Mouse (Mus musculus) heart, embryonic 14.5 days (tissue): Measurements from ENCODE around the gene Oat. TPM values are rescaled to one million over a fixed set of nuclear protein-coding genes. Genes with fewer than 3 reads are reported as not detected.

ENCODE experiments used
- ATAC-seq: fragments of 200-750 bp; cut with Nextera tagmentation; 2 replicates; pipeline ENCODE4 v1.8.0; 2017; ENCODE audit warnings: low read depth, moderate TSS enrichment; ENCODE audit not compliant: insufficient number of reproducible peaks, insufficient read depth, low FRiP score
- H3K27ac ChIP-seq, 2 experiments: fragments of 200-500 bp in 1 of 2; fragments of 300-500 bp in 1 of 2; sonication (generic) in 1 of 2; replicated peaks in 1 of 2; 2 replicates each; pipeline ENCODE4 v1.5.1; 2012 to 2014; ENCODE audit warnings: low read depth in 2 of 2, low read length in 2 of 2, control low read depth in 1 of 2, mild to moderate bottlenecking in 1 of 2, mixed read lengths in 1 of 2; ENCODE audit not compliant: control insufficient read depth in 1 of 2, insufficient read depth in 1 of 2
- H3K27me3 ChIP-seq: fragments of 300-500 bp; sonication (generic); 2 replicates; pipeline ENCODE4 v1.6.1; 2014; ENCODE audit warnings: mild to moderate bottlenecking, low read length, control low read depth; ENCODE audit not compliant: control insufficient read depth, insufficient read depth
- H3K36me3 ChIP-seq: fragments of 300-500 bp; sonication (generic); 2 replicates; pipeline ENCODE4 v1.6.1; 2014; ENCODE audit warnings: mild to moderate bottlenecking, control low read depth, low read length, mixed read lengths; ENCODE audit not compliant: control insufficient read depth, insufficient read depth
- H3K4me1 ChIP-seq, 2 experiments: fragments of 200-500 bp in 1 of 2; fragments of 300-500 bp in 1 of 2; sonication (generic) in 1 of 2; 2 replicates each; pipeline ENCODE4 v1.6.1; 2012 to 2014; ENCODE audit warnings: low read length in 2 of 2, control low read depth in 1 of 2, mixed read lengths in 1 of 2; ENCODE audit not compliant: control insufficient read depth in 2 of 2, insufficient read depth in 2 of 2
- H3K4me2 ChIP-seq: fragments of 300-500 bp; sonication (generic); 2 replicates; pipeline ENCODE4 v1.6.1; 2014; ENCODE audit warnings: mild to moderate bottlenecking, low read length
- H3K4me3 ChIP-seq, 2 experiments: fragments of 200-500 bp in 1 of 2; fragments of 300-500 bp in 1 of 2; sonication (generic) in 1 of 2; 2 replicates each; pipeline ENCODE4 v1.5.1; 2012 to 2014; ENCODE audit warnings: low read length in 2 of 2, mild to moderate bottlenecking in 2 of 2, control low read depth in 1 of 2, low read depth in 1 of 2, moderate library complexity in 1 of 2; ENCODE audit not compliant: control insufficient read depth in 1 of 2, insufficient read depth in 1 of 2
- H3K9ac ChIP-seq: fragments of 300-500 bp; sonication (generic); 2 replicates; pipeline ENCODE4 v1.6.1; 2014; ENCODE audit warnings: mild to moderate bottlenecking, low read length
- H3K9me3 ChIP-seq: fragments of 300-500 bp; sonication (generic); 2 replicates; pipeline ENCODE4 v1.6.1; 2016; ENCODE audit warnings: low read length, control low read depth; ENCODE audit not compliant: control insufficient read depth
- WGBS: fragments of 180-500 bp; shearing (Covaris S2); extraction: QIAGEN DNeasy Blood & Tissue Kit; methylation state at CpG from one replicate; pipeline ENCODE4 v1.1.7; 2014; 5-methylcytosine and 5-hydroxymethylcytosine counted together
- polyA plus RNA-seq: library from polyadenylated mRNA; unstranded; fragments of >200 nt; fragmentation: Nextera tagmentation; extraction: Ambion mirVana; gene quantifications from 2 replicates; pipeline ENCODE4 v1.2.1, GENCODE M21; 2014

Oat gene
- polyA plus RNA-seq, 1 experiment from 2014 or later, result 202 TPM

DNA sequence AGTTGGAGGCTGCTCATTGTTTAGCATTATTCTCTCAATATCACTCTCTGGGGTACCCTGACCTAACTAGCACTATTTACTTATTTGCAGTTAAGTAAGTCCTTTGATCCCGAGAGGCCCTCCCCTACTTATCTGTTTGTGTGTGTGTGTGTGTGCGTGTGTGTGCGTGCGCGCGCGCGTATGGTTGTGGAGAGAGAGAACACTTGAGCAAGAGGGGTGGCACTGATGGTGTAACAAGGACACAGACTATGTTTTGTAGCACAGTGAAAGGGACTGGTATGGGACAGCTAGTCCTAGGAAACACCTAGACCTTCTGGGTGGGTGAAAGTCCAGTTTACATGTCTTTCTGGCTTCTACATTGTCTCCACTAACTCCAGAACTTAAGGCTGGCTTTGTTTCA, 35.3 kb upstream of the Oat start:
- no peaks in the 10 kb centered on the region for H3K9me3 ChIP-seq
- ATAC-seq, result no peak
- H3K4me1 ChIP-seq, result peaks cover 2 to 7% of the 10 kb centered on the region in 2 experiments
- no peaks in the 10 kb centered on the region for H3K36me3 ChIP-seq
- WGBS, result 97% methylated on average over 8 of the region's 8 CpGs
- H3K4me2 ChIP-seq, result no peak overlapping the region
- H3K27ac ChIP-seq, result no peak overlapping the region
- no peak overlapping the region for H3K4me3 ChIP-seq
- H3K27me3 ChIP-seq, result 0 out of 2 replicates have a peak, but pooled peaks cover 2% of the 10 kb centered on the region
- H3K9ac ChIP-seq, result no peak overlapping the region

GRCm38 (mm10) chr7:132610468-132611318, 34.5 kb upstream of the Oat start, which contains the start of gene Lhpp:
Lhpp (plus strand) TSS chr7:132610638.
- H3K27me3 ChIP-seq, result 0 out of 2 replicates have a peak, but pooled peaks cover 2% of the 10 kb centered on the region
- WGBS, result 7% methylated on average over 44 of the region's 44 CpGs

GRCm38 (mm10) chr7:132608316-132609020, 32.3 kb upstream of the Oat start:
- ATAC-seq, result no peak
- peaks cover 0 to 7% of the 10 kb centered on the region in 2 experiments for H3K4me1 ChIP-seq
- peaks cover 7% of the 10 kb centered on the region; the same call in 1 of the 2 replicates for H3K27me3 ChIP-seq
- no peaks in the 10 kb centered on the region for H3K9me3 ChIP-seq
- H3K4me2 ChIP-seq, result no peak overlapping the region
- no peak overlapping the region for H3K9ac ChIP-seq
- WGBS, result 90% methylated on average over 4 of the region's 4 CpGs
- H3K27ac ChIP-seq, result no peak overlapping the region
- H3K4me3 ChIP-seq, result no peak overlapping the region
- no peaks in the 10 kb centered on the region for H3K36me3 ChIP-seq

More at GRCm38 (mm10) chr7:132610468-132611318, 34.5 kb upstream of the Oat start, which contains the start of gene Lhpp:
- Histone ChIP-seq H3K4me3 (peak within 1 kb of the TSS; percentile 58 to 60), H3K27ac (0 out of 4 replicates have a peak within 1 kb of the TSS, but pooled peaks of 1 of the 2 experiments have one; percentile 20), H3K4me2 (peak within 1 kb of the TSS; percentile 66), H3K9ac (peak within 1 kb of the TSS; percentile 58), H3K36me3 (no peaks in the 10 kb centered on the region), H3K4me1 (peaks cover 2 to 7% of the 10 kb centered on the region in 2 experiments), H3K9me3 (no peaks in the 10 kb centered on the region)
- peak; percentile 78 for ATAC-seq

DNA sequence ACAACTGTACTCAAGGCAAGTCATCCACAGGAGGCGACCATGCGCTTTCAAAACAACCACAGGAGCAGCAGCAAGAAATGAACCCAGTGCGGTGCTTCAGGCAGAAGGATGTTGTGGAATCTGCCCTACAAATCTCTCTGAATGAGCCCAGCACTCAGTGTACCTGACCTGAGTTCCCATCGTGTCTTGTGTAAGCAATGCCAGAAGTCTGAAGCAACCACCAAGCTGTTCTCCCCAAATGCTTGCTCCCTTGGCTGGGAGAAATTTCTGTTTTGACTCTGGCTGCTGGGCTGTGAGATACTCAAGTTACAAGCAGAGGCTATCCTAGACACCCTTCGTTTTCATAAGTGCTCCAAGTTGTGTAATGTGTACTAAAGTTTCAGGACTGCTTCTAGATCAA, 29.5 kb upstream of the Oat start:
- Histone ChIP-seq H3K4me3 (no peak overlapping the region), H3K27ac (no peak overlapping the region), H3K4me2 (no peak overlapping the region), H3K9ac (no peak overlapping the region), H3K36me3 (no peaks in the 10 kb centered on the region), H3K9me3 (no peaks in the 10 kb centered on the region), H3K27me3 (peaks cover 34% of the 10 kb centered on the region), H3K4me1 (peaks cover 0 to 5% of the 10 kb centered on the region in 2 experiments; a peak in 2 of 4 replicates)
- 56% methylated on average over 5 of the region's 5 CpGs for WGBS
- ATAC-seq, result no peak

DNA sequence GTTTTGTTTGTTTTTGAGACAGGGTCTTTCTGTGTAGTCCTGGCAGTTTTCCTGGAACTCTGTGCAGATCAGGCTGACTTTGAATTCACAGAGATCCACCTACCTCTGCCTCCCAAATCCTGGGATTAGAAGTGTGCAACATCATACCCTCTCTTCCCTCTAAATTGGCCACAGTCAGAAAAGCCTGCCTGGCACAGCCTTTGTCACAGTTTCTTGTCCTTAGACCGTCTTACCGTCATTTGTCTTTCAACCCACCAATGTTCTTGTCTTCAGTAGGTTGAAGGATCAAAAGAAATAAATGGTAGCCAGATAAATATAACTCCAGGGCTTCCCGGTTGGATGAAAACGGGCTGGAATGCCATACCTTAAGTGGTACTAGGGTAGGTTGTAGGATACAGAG, 28.5 kb upstream of the Oat start:
- Histone ChIP-seq H3K4me1 (peaks cover 0 to 4% of the 10 kb centered on the region in 2 experiments; a peak in 1 of 4 replicates), H3K4me2 (no peak overlapping the region), H3K27me3 (peaks cover 44% of the 10 kb centered on the region), H3K9me3 (no peaks in the 10 kb centered on the region), H3K4me3 (no peak overlapping the region), H3K36me3 (no peaks in the 10 kb centered on the region), H3K27ac (no peak overlapping the region), H3K9ac (no peak overlapping the region)
- 78% methylated on average over 4 of the region's 4 CpGs for WGBS
- no peak for ATAC-seq

GRCm38 (mm10) chr7:132600926-132601325, 24.7 kb upstream of the Oat start:
- Histone ChIP-seq H3K36me3 (no peaks in the 10 kb centered on the region), H3K4me1 (peaks cover 5 to 23% of the 10 kb centered on the region in 2 experiments), H3K9ac (no peak overlapping the region), H3K4me2 (no peak overlapping the region), H3K27ac (no peak overlapping the region), H3K4me3 (no peak overlapping the region), H3K27me3 (peaks cover 78% of the 10 kb centered on the region), H3K9me3 (no peaks in the 10 kb centered on the region)
- 18% methylated on average over 8 of the region's 8 CpGs for WGBS
- no peak for ATAC-seq

GRCm38 (mm10) chr7:132600026-132600425, 23.8 kb upstream of the Oat start:
- Histone ChIP-seq H3K36me3 (no peaks in the 10 kb centered on the region), H3K27me3 (peaks cover 86% of the 10 kb centered on the region), H3K27ac (no peak overlapping the region), H3K9ac (no peak overlapping the region), H3K9me3 (no peaks in the 10 kb centered on the region), H3K4me2 (peak overlapping the region; percentile 84), H3K4me1 (peaks cover 5 to 23% of the 10 kb centered on the region in 2 experiments), H3K4me3 (peak overlapping the region; percentile 33 to 42)
- no peak for ATAC-seq
- WGBS, result 3% methylated on average over 9 of the region's 9 CpGs
